Mouse (Mus musculus): Measurements from ENCODE around the gene Dnase1l2.

Dnase1l2 gene

GRCm38 (mm10) chr17:24472512-24472911 is 29.6 kb upstream of the Dnase1l2 start:
- in situ Hi-C loops (cut with MboI, MseI), result no loop called here

- in situ Hi-C loops (cut with MboI, MseI), result no loop called here
Observed at GRCm38 (mm10) chr17:24470701-24471527, 28.0 kb upstream of the Dnase1l2 start.

- in situ Hi-C loops (cut with MboI, MseI), result no loop called here
Observed at GRCm38 (mm10) chr17:24469910-24470602, 27.2 kb upstream of the Dnase1l2 start, which contains the start of the genes E4f1 and Pgp. Gene E4f1, minus strand, starts transcription at chr17:24470313. Gene Pgp, plus strand, starts transcription at chr17:24470392.

- in situ Hi-C loops (cut with MboI, MseI), result no loop called here
Observed at GRCm38 (mm10) chr17:24469336-24469909, 26.5 kb upstream of the Dnase1l2 start.

GRCm38 (mm10) chr17:24468636-24469246 is 25.8 kb upstream of the Dnase1l2 start:
- in situ Hi-C loops (cut with MboI, MseI), result no loop called here

GRCm38 (mm10) chr17:24463374-24464133 is 20.6 kb upstream of the Dnase1l2 start:
- in situ Hi-C loops (cut with MboI, MseI), result no loop called here

GRCm38 (mm10) chr17:24462932-24463331 is 20.0 kb upstream of the Dnase1l2 start:
- in situ Hi-C loops (cut with MboI, MseI), result no loop called here

- in situ Hi-C loops (cut with MboI, MseI), result no loop called here
Observed at GRCm38 (mm10) chr17:24461580-24461979, 18.7 kb upstream of the Dnase1l2 start.

- in situ Hi-C loops (cut with MboI, MseI), result loop anchor here (5.0 kb wide), 1 partner anchor 973 kb away; no protein-coding TSS in a partner anchor
Observed at GRCm38 (mm10) chr17:24455523-24456206, 12.8 kb upstream of the Dnase1l2 start.

- in situ Hi-C loops (cut with MboI, MseI), result loop anchor here (5.0 kb wide), 1 partner anchor 973 kb away; no protein-coding TSS in a partner anchor
Observed at GRCm38 (mm10) chr17:24454756-24455522, 12.0 kb upstream of the Dnase1l2 start.

GRCm38 (mm10) chr17:24454218-24454755 is 11.4 kb upstream of the Dnase1l2 start:
- in situ Hi-C loops (cut with MboI, MseI), result no loop called here

- in situ Hi-C loops (cut with MboI, MseI), result no loop called here
Observed at GRCm38 (mm10) chr17:24453372-24453771, 10.5 kb upstream of the Dnase1l2 start.

- in situ Hi-C loops (cut with MboI, MseI), result no loop called here
Observed at GRCm38 (mm10) chr17:24451220-24451619, 8.3 kb upstream of the Dnase1l2 start.

- in situ Hi-C loops (cut with MboI, MseI), result no loop called here
Observed at GRCm38 (mm10) chr17:24449507-24449906, 6.6 kb upstream of the Dnase1l2 start.

GRCm38 (mm10) chr17:24446590-24446989 is 3.7 kb upstream of the Dnase1l2 start:
- in situ Hi-C loops (cut with MboI, MseI), result no loop called here

- in situ Hi-C loops (cut with MboI, MseI), result no loop called here
Observed at GRCm38 (mm10) chr17:24443409-24443808, 504 bp upstream of the Dnase1l2 start.

- in situ Hi-C loops (cut with MboI, MseI), result no loop called here
Observed at GRCm38 (mm10) chr17:24442107-24442506, 798 bp downstream of the Dnase1l2 start.

- in situ Hi-C loops (cut with MboI, MseI), result no loop called here
Observed at GRCm38 (mm10) chr17:24441148-24441547, 1.8 kb downstream of the Dnase1l2 start.

- in situ Hi-C loops (cut with MboI, MseI), result no loop called here
Observed at GRCm38 (mm10) chr17:24440377-24440776, 2.5 kb downstream of the Dnase1l2 start.
